Mouse (Mus musculus): ENCODE measurements around the gene Ctrc. TPM values are rescaled to one million over a fixed set of nuclear protein-coding genes. Genes with fewer than 3 reads are reported as not detected.
A peak's percentile ranks its signal among the peaks of the same experiment; 100 is the strongest.

The Ctrc gene
- not detected for total RNA-seq (2021)
- long read RNA-seq, experiment 1: 0 reads
- long read RNA-seq, experiment 2: 0 reads

- no peak for DNase-seq
Measured at GRCm38 (mm10) chr4:141845999-141846398, at the start of gene Ctrc. Ctrc (minus strand) TSS chr4:141846359.

GRCm38 (mm10) chr4:141895772-141896171, 49.6 kb upstream of the Ctrc start:
- no peak for DNase-seq

- no peak for DNase-seq
Measured at GRCm38 (mm10) chr4:141893157-141893784, 47.1 kb upstream of the Ctrc start.

GRCm38 (mm10) chr4:141886385-141886968, 40.3 kb upstream of the Ctrc start:
- no peak for DNase-seq

GRCm38 (mm10) chr4:141885451-141885850, 39.3 kb upstream of the Ctrc start:
- DNase-seq: no peak

GRCm38 (mm10) chr4:141882858-141883257, 36.7 kb upstream of the Ctrc start:
- no peak for DNase-seq

GRCm38 (mm10) chr4:141881950-141882349, 35.8 kb upstream of the Ctrc start:
- DNase-seq: no peak

GRCm38 (mm10) chr4:141881289-141881914, 35.2 kb upstream of the Ctrc start:
- no peak for DNase-seq

GRCm38 (mm10) chr4:141879875-141880274, 33.7 kb upstream of the Ctrc start:
- DNase-seq: no peak

- DNase-seq: no peak
Measured at GRCm38 (mm10) chr4:141879074-141879473, 32.9 kb upstream of the Ctrc start.

- no peak for DNase-seq
Measured at GRCm38 (mm10) chr4:141878621-141879020, 32.5 kb upstream of the Ctrc start.

GRCm38 (mm10) chr4:141875481-141876108, 29.4 kb upstream of the Ctrc start:
- no peak for DNase-seq

GRCm38 (mm10) chr4:141874601-141875460, 28.7 kb upstream of the Ctrc start, which contains the start of gene Efhd2:
Efhd2 (minus strand) TSS chr4:141874920.
- peak; percentile 90 for DNase-seq

- no peak for DNase-seq
Measured at GRCm38 (mm10) chr4:141874111-141874600, 28.0 kb upstream of the Ctrc start.

- no peak for DNase-seq
Measured at GRCm38 (mm10) chr4:141872977-141873376, 26.8 kb upstream of the Ctrc start.

GRCm38 (mm10) chr4:141871909-141872308, 25.8 kb upstream of the Ctrc start:
- DNase-seq: no peak

- no peak for DNase-seq
Measured at GRCm38 (mm10) chr4:141871333-141871725, 25.2 kb upstream of the Ctrc start.

- DNase-seq: no peak
Measured at GRCm38 (mm10) chr4:141870666-141871332, 24.6 kb upstream of the Ctrc start.

- no peak for DNase-seq
Measured at GRCm38 (mm10) chr4:141869436-141870215, 23.5 kb upstream of the Ctrc start.

GRCm38 (mm10) chr4:141868051-141868450, 21.9 kb upstream of the Ctrc start:
- DNase-seq: no peak

- peak; percentile 76 for DNase-seq
Measured at GRCm38 (mm10) chr4:141867498-141867897, 21.3 kb upstream of the Ctrc start.

Data from adrenal gland, postnatal 10 days (tissue).